Mouse (Mus musculus) liver, postnatal 0 days (tissue): ENCODE data around the gene Ankrd52.

Experiments used
- CTCF ChIP-seq: sonication (generic); IDR thresholded peaks from 2 replicates; pipeline ENCODE4 v1.5.1; 2016; ENCODE audit warnings: antibody characterized with exemption, low read depth
- EP300 ChIP-seq: IDR thresholded peaks from 2 replicates; pipeline ENCODE4 v1.6.1; 2016; ENCODE audit warnings: antibody characterized with exemption, low read depth, mild to moderate bottlenecking

GRCm38 (mm10) chr10:128457676-128458075 is 80.8 kb downstream of the Ankrd52 start:
- TF ChIP-seq CTCF (no peak), EP300 (no peak)
